Mouse (Mus musculus) heart, adult 2 months (tissue): ENCODE measurements around the gene Gm20431. TPM values are rescaled to one million over a fixed set of nuclear protein-coding genes. Genes with fewer than 3 reads are reported as not detected.

ENCODE experiments used
- DNase-seq, 2 experiments: peaks; one replicate each; pipeline ENCODE4 v3.0.0; 2021
- H3K27ac ChIP-seq: fragments of 200-600 bp; 2 replicates; pipeline ENCODE4 v1.8.1; 2022
- H3K27me3 ChIP-seq: fragments of 200-500 bp; 2 replicates; pipeline ENCODE4 v1.6.1; 2012; ENCODE audit warnings: mild to moderate bottlenecking, low read length, inconsistent platforms, mixed read lengths; ENCODE audit not compliant: control insufficient read depth, insufficient read depth
- H3K36me3 ChIP-seq: fragments of 200-500 bp; 2 replicates; pipeline ENCODE4 v1.6.1; 2012; ENCODE audit warnings: low read length, inconsistent platforms; ENCODE audit not compliant: control insufficient read depth, insufficient read depth
- H3K4me1 ChIP-seq: fragments of 200-500 bp; 2 replicates; pipeline ENCODE4 v1.6.1; 2011; ENCODE audit warnings: low read length; ENCODE audit not compliant: control insufficient read depth, insufficient read depth
- H3K4me3 ChIP-seq: fragments of 200-600 bp; 2 replicates; pipeline ENCODE4 v1.8.1; 2022
- H3K79me2 ChIP-seq: fragments of 200-500 bp; replicated peaks from 2 replicates; pipeline ENCODE4 v1.6.1; 2012; ENCODE audit warnings: mild to moderate bottlenecking, inconsistent platforms, low read length, moderate library complexity, mixed read lengths; ENCODE audit not compliant: control insufficient read depth, insufficient read depth
- H3K9ac ChIP-seq: fragments of 200-500 bp; 2 replicates; pipeline ENCODE4 v1.6.1; 2012; ENCODE audit warnings: low read depth, mild to moderate bottlenecking, control low read depth, inconsistent platforms, low read length, mixed read lengths
- CTCF ChIP-seq: fragments of 200-600 bp; IDR thresholded peaks from 2 replicates; pipeline ENCODE4 v1.8.1; 2022; ENCODE audit warnings: antibody characterized with exemption, mild to moderate bottlenecking, moderate library complexity
- EP300 ChIP-seq: fragments of 200-500 bp; IDR thresholded peaks from 2 replicates; pipeline ENCODE4 v1.6.1; 2011; ENCODE audit warnings: low read depth, low read length, control low read depth; ENCODE audit not compliant: insufficient read depth
- POLR2A ChIP-seq: fragments of 200-500 bp; IDR thresholded peaks from 2 replicates; pipeline ENCODE4 v1.6.1; 2011; ENCODE audit warnings: mild to moderate bottlenecking, low read depth, low read length, control low read depth; ENCODE audit not compliant: insufficient read depth
- WGBS: fragments of 180-500 bp; shearing (Covaris S2); methylation state at CpG from one replicate; pipeline ENCODE4 v1.1.7; 2018; 5-methylcytosine and 5-hydroxymethylcytosine counted together
- intact Hi-C: fragments of 180-260 bp; cut with DNase I; formaldehyde crosslinking; loops from one replicate; pipeline ENCODE4 v1.15.1; 2025
- polyA plus RNA-seq: library from polyadenylated mRNA; depleted of rRNA; stranded (reverse); fragments of >200 nt; gene quantifications from 2 replicates; pipeline ENCODE4 v1.2.3, GENCODE M21; 2012
- total RNA-seq, 2 experiments: library from RNA; stranded (reverse); gene quantifications; 2 replicates each; pipeline ENCODE4 v1.2.3; 2021

Gene Gm20431
- total and polyA plus RNA-seq, 3 experiments: 15.6 to 21.0 (median 16.5) TPM

GRCm38 (mm10) chr2:167634338-167634770 lies 26.9 kb downstream of the Gm20431 start:
- WGBS: 2% methylated on average over 15 of the region's 15 CpGs
- Histone ChIP-seq H3K27ac (peak overlapping the region; percentile 85), H3K4me1 (peaks cover 23% of the 10 kb centered on the region), H3K4me3 (peak overlapping the region; percentile 50), H3K79me2 (peaks cover 4% of the 10 kb centered on the region), H3K36me3 (no peaks in the 10 kb centered on the region), H3K27me3 (no peaks in the 10 kb centered on the region), H3K9ac (peak overlapping the region; percentile 53; the same call in 1 of the 2 replicates)
- TF ChIP-seq POLR2A (peak; percentile 66), CTCF (no peak), EP300 (peak; percentile 83; the same call in 1 of the 2 replicates)
- intact Hi-C loops: no loop called here
- DNase-seq: peak; percentile 93 to 95

DNA sequence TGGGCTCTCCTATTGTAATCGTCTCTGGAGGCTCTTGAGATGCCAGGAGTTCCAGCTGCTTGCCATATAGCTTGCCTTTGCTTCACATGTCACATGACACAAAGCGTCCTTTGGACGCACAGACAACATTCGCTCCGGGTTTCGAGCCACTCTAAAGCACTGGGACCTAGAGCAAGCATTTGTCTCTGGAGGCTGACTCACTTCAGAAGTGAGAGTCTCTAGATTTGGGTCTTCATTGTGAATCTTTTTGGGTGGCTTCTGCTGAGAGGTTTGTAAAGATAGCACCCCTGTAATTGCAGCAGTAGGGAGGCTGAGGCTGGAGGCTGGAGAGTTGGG lies 27.8 kb downstream of the Gm20431 start:
- Histone ChIP-seq H3K4me1 (peaks cover 30% of the 10 kb centered on the region), H3K4me3 (no peak overlapping the region), H3K27ac (no peak overlapping the region), H3K9ac (no peak overlapping the region), H3K79me2 (peaks cover 4% of the 10 kb centered on the region), H3K36me3 (no peaks in the 10 kb centered on the region), H3K27me3 (no peaks in the 10 kb centered on the region)
- intact Hi-C loops: no loop called here
- DNase-seq: no peak
- 76% methylated on average over 6 of the region's 6 CpGs for WGBS
- TF ChIP-seq POLR2A (no peak), CTCF (no peak), EP300 (no peak)

DNA sequence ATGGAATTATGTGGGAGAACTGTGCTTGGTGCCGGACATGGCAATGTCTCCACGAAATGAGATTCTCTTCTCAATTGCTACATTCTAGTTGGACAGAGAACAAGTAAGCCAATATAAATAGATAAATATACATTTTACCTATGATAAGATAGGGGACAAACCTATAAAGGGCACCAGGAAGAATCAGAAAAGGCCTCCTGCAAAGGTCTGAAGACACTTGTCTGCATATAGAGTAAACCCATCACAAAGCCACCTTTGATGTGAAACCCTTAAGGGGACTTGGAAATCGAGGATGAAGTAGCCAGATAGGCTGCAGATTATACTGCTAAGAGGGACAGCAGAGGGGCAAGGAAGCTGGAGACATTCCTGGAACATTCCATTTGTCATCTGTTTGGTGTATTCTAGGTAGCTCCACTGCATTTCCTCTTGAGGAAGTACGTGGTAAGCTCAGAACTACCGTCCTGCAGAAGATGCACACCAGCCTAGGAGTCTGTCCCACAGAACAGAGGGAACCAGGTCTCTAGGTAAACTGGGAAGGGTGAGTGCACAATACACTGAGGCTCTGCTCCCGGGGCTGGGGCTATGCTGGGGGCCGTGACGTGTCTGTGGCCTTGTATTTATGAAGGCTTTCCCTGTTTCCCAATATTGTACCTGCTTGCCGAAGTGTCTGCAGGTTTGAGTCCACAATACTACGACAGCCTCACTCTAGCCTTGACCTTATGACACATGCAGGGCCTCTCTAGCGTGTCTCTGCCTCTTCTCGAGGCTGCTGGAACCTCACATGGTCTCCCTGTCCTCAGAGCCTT lies 28.4 kb downstream of the Gm20431 start:
- H3K27ac ChIP-seq: peak overlapping the region; percentile 99
- TF ChIP-seq EP300: no peak
- TF ChIP-seq CTCF: no peak
- TF ChIP-seq POLR2A: no peak
- WGBS: 61% methylated on average over 12 of the region's 12 CpGs
- H3K4me3 ChIP-seq: peak overlapping the region; percentile 95
- no peak for DNase-seq
- H3K4me1 ChIP-seq: peaks cover 34% of the 10 kb centered on the region
- H3K9ac ChIP-seq: peak overlapping the region; percentile 68; the same call in 1 of the 2 replicates
- intact Hi-C loops: no loop called here
- peaks cover 7% of the 10 kb centered on the region for H3K79me2 ChIP-seq
- no peaks in the 10 kb centered on the region for H3K36me3 ChIP-seq
- H3K27me3 ChIP-seq: no peaks in the 10 kb centered on the region

GRCm38 (mm10) chr2:167631591-167632448 lies 29.5 kb downstream of the Gm20431 start, which contains the start of gene Ube2v1:
Gene Ube2v1 (minus strand): TSS chr2:167632095.
- H3K4me1 ChIP-seq: peaks cover 34% of the 10 kb centered on the region
- WGBS: under 1% methylated on average over 87 of the region's 87 CpGs
- peak; percentile 98 to 99 for DNase-seq

DNA sequence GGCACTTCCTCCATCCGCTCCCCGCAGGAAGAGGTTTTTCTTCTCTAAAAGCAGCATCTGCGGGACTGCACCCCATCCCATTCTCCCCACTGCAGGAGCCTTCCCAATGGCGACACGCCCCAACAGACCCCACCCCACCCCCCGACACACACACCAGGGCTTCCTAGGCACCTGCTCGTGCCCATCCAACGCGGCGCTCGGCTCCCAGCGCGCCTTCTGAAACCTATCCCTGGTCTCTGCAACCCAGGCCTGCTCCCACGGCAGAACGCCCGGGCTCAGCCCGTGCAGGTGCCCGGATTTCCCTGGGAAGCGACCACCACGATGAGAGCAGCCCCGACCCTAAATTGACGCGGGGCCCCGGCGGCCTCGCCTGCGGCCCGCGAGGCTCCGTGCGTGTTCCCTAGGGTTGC lies 30.1 kb downstream of the Gm20431 start:
- WGBS: 0% methylated on average over 31 of the region's 31 CpGs
- no peak for TF ChIP-seq CTCF
- no peak for TF ChIP-seq EP300
- no peak for TF ChIP-seq POLR2A
- Histone ChIP-seq H3K9ac (peak overlapping the region; percentile 93), H3K4me3 (peak overlapping the region; percentile 95), H3K36me3 (no peaks in the 10 kb centered on the region), H3K79me2 (peaks cover 13% of the 10 kb centered on the region), H3K27ac (peak overlapping the region; percentile 99), H3K4me1 (peaks cover 34% of the 10 kb centered on the region), H3K27me3 (no peaks in the 10 kb centered on the region)
- intact Hi-C loops: no loop called here
- DNase-seq: no peak

More at GRCm38 (mm10) chr2:167631591-167632448, 29.5 kb downstream of the Gm20431 start, which contains the start of gene Ube2v1:
- H3K27me3 ChIP-seq: no peaks in the 10 kb centered on the region
- peak within 1 kb of the TSS; percentile 95 for H3K4me3 ChIP-seq
- TF ChIP-seq EP300 (no peak), CTCF (peak; percentile 51), POLR2A (peak; percentile 55)
- H3K79me2 ChIP-seq: peaks cover 11% of the 10 kb centered on the region
- peak within 1 kb of the TSS; percentile 93 for H3K9ac ChIP-seq
- H3K27ac ChIP-seq: peak within 1 kb of the TSS; percentile 99
- intact Hi-C loops: no loop called here
- no peaks in the 10 kb centered on the region for H3K36me3 ChIP-seq
